Mouse (Mus musculus) left cerebral cortex, adult 18-20 months (tissue): ENCODE data around the gene Satb1. TPM values are rescaled to one million over a fixed set of nuclear protein-coding genes. Genes with fewer than 3 reads are reported as not detected.

Experiments used
- DNase-seq, 2 experiments: peaks; one replicate each; pipeline ENCODE4 v3.0.0; 2021 to 2022; ENCODE audit warnings: low spot score in 2 of 2, mixed read lengths in 1 of 2
- total RNA-seq, 2 experiments: library from RNA; stranded (reverse); gene quantifications; 2 replicates each; pipeline ENCODE4 v1.2.3; 2021

Satb1 gene
- total RNA-seq, 2 experiments from 2014 or later = 120 to 129 TPM

GRCm38 (mm10) chr17:51780036-51780435, 53.1 kb downstream of the Satb1 start:
- no peak for DNase-seq

- DNase-seq = no peak
Measured at GRCm38 (mm10) chr17:51778961-51779360, 54.1 kb downstream of the Satb1 start.

- DNase-seq = peak in 1 of 2 experiments; percentile 33
Measured at GRCm38 (mm10) chr17:51777813-51778212, 55.3 kb downstream of the Satb1 start.

GRCm38 (mm10) chr17:51775070-51775881, 57.8 kb downstream of the Satb1 start:
- DNase-seq = no peak

GRCm38 (mm10) chr17:51763600-51763999, 69.5 kb downstream of the Satb1 start:
- DNase-seq = no peak

- no peak for DNase-seq
Measured at GRCm38 (mm10) chr17:51762503-51762902, 70.6 kb downstream of the Satb1 start.

GRCm38 (mm10) chr17:51760997-51761655, 72.0 kb downstream of the Satb1 start:
- no peak for DNase-seq

GRCm38 (mm10) chr17:51760251-51760887, 72.7 kb downstream of the Satb1 start:
- no peak for DNase-seq

- DNase-seq = no peak
Measured at GRCm38 (mm10) chr17:51759509-51759908, 73.6 kb downstream of the Satb1 start.

GRCm38 (mm10) chr17:51752142-51752541, 80.9 kb downstream of the Satb1 start:
- no peak for DNase-seq

- DNase-seq = no peak
Measured at GRCm38 (mm10) chr17:51747204-51747603, 85.9 kb downstream of the Satb1 start.

GRCm38 (mm10) chr17:51742502-51742901, 90.6 kb downstream of the Satb1 start:
- DNase-seq = no peak

GRCm38 (mm10) chr17:51741126-51741525, 92.0 kb downstream of the Satb1 start:
- no peak for DNase-seq

GRCm38 (mm10) chr17:51740246-51740645, 92.8 kb downstream of the Satb1 start:
- no peak for DNase-seq

GRCm38 (mm10) chr17:51724486-51724885, 108.6 kb downstream of the Satb1 start:
- DNase-seq = no peak

- DNase-seq = no peak
Measured at GRCm38 (mm10) chr17:51695711-51696110, 137.4 kb downstream of the Satb1 start.

GRCm38 (mm10) chr17:51695271-51695670, 137.8 kb downstream of the Satb1 start:
- no peak for DNase-seq

- no peak for DNase-seq
Measured at GRCm38 (mm10) chr17:51690526-51690925, 142.6 kb downstream of the Satb1 start.

- no peak for DNase-seq
Measured at GRCm38 (mm10) chr17:51687226-51687625, 145.9 kb downstream of the Satb1 start.
